In genomic region chr7:89461351-89461750, GRCm38 (mm10) we compare ENCODE assay signal across 16 mouse cellular contexts. TPM values are rescaled to one million over a fixed set of nuclear protein-coding genes. Genes with fewer than 3 reads are reported as not detected.
DNase-seq lines count a peak whose midpoint lies in the region; ATAC-seq and TF ChIP-seq lines count a peak whose summit lies in the region.
"Had no signal": no experiment of that assay in that cellular context is flagged by ENCODE, and none has a peak within 500 bp of the region (broad histone marks: within the 10 kb centered on the region; RNA-seq: fewer than 3 reads in every experiment).

No protein-coding gene starts in this region.

- 75% methylated on average over 3 of the region's 3 CpGs for whole genome bisulfite sequencing in midbrain, embryonic 14.5 days
- WGBS in midbrain, embryonic 15.5 days, result 56% methylated on average over 3 of the region's 3 CpGs
- 20% methylated on average over 3 of the region's 3 CpGs for whole genome bisulfite sequencing in embryonic facial prominence, embryonic 15.5 days
- WGBS in heart, embryonic 14.5 days, result 16% methylated on average over 3 of the region's 3 CpGs
- WGBS in limb, embryonic 14.5 days, result 23% methylated on average over 3 of the region's 3 CpGs
- WGBS in forebrain, postnatal 0 days, result 61% methylated on average over 3 of the region's 3 CpGs

- H3K4me3 ChIP-seq in midbrain, embryonic 14.5 days (replicated peaks; ENCODE audit: low read depth, low read length), result no peak overlapping the region
- H3K4me3 ChIP-seq in midbrain, embryonic 15.5 days, result no peak overlapping the region
- no peak overlapping the region for H3K4me3 ChIP-seq in embryonic facial prominence, embryonic 15.5 days (replicated peaks)
- no peak overlapping the region for H3K4me3 ChIP-seq in heart, embryonic 14.5 days (ENCODE audit: control insufficient read depth in 1 of 2, insufficient read depth in 1 of 2, low read depth in 1 of 2, low read length in 2 of 2)
- no peak overlapping the region for H3K4me3 ChIP-seq in limb, embryonic 14.5 days (replicated peaks; ENCODE audit: low read length)
- no peak overlapping the region for H3K4me3 ChIP-seq in forebrain, postnatal 0 days (ENCODE audit: low read depth, low read length)
- H3K4me3 ChIP-seq: hindbrain, embryonic 13.5 days; limb, embryonic 15.5 days; megakaryocyte, embryonic 14.5 days; myocyte had no signal

- H3K36me3 ChIP-seq in midbrain, embryonic 14.5 days (ENCODE audit: control insufficient read depth, insufficient read depth, low read length), result no peaks in the 10 kb centered on the region
- no peaks in the 10 kb centered on the region for H3K36me3 ChIP-seq in midbrain, embryonic 15.5 days (replicated peaks)
- no peaks in the 10 kb centered on the region for H3K36me3 ChIP-seq in embryonic facial prominence, embryonic 15.5 days
- H3K36me3 ChIP-seq in heart, embryonic 14.5 days (ENCODE audit: control insufficient read depth, insufficient read depth, low read length), result no peaks in the 10 kb centered on the region
- H3K36me3 ChIP-seq in limb, embryonic 14.5 days (ENCODE audit: control insufficient read depth, insufficient read depth, low read length), result no peaks in the 10 kb centered on the region
- H3K36me3 ChIP-seq in forebrain, postnatal 0 days (ENCODE audit: insufficient read depth), result no peaks in the 10 kb centered on the region
- H3K36me3 ChIP-seq: hindbrain, embryonic 13.5 days; limb, embryonic 15.5 days had no signal

- no peak for TF ChIP-seq POLR2A in limb, embryonic 14.5 days (IDR thresholded peaks at IDR 0.05; ENCODE audit: borderline replicate concordance, extremely low read depth, insufficient read depth, insufficient read length)

- no peaks in the 10 kb centered on the region for H3K4me1 ChIP-seq in midbrain, embryonic 14.5 days (ENCODE audit: control insufficient read depth, insufficient read depth, low read length)
- H3K4me1 ChIP-seq in midbrain, embryonic 15.5 days, result no peaks in the 10 kb centered on the region
- H3K4me1 ChIP-seq in embryonic facial prominence, embryonic 15.5 days, result peaks cover 23% of the 10 kb centered on the region; the same call in 1 of the 2 replicates
- peaks cover 13 to 29% of the 10 kb centered on the region in 2 experiments for H3K4me1 ChIP-seq in heart, embryonic 14.5 days (ENCODE audit: control insufficient read depth in 2 of 2, insufficient read depth in 2 of 2, low read length in 2 of 2)
- H3K4me1 ChIP-seq in limb, embryonic 14.5 days (ENCODE audit: control insufficient read depth, insufficient read depth, low read length), result peaks cover 35% of the 10 kb centered on the region
- no peaks in the 10 kb centered on the region for H3K4me1 ChIP-seq in forebrain, postnatal 0 days (ENCODE audit: insufficient read depth)
- H3K4me1 ChIP-seq: megakaryocyte, embryonic 14.5 days had no signal

- intact Hi-C loops in gastrocnemius, postnatal 14 days (cut with DNase I; ENCODE audit: low total_unique reads), result no loop called here

- no peak overlapping the region for H3K9ac ChIP-seq in midbrain, embryonic 14.5 days (replicated peaks; ENCODE audit: low read length)
- no peak overlapping the region for H3K9ac ChIP-seq in midbrain, embryonic 15.5 days
- H3K9ac ChIP-seq in embryonic facial prominence, embryonic 15.5 days, result no peak overlapping the region
- H3K9ac ChIP-seq in heart, embryonic 14.5 days (ENCODE audit: low read length), result no peak overlapping the region
- no peak overlapping the region for H3K9ac ChIP-seq in limb, embryonic 14.5 days (ENCODE audit: low read depth, low read length, severe bottlenecking)
- no peak overlapping the region for H3K9ac ChIP-seq in forebrain, postnatal 0 days
- H3K9ac ChIP-seq: hindbrain, embryonic 13.5 days; limb, embryonic 15.5 days; lung, embryonic 14.5 days had no signal

- ATAC-seq in midbrain, embryonic 14.5 days (ENCODE audit: low FRiP score, low TSS enrichment), result no peak
- ATAC-seq in midbrain, embryonic 15.5 days (replicated peaks), result no peak
- 0 out of 2 replicates have a peak, but pooled peaks have one; percentile 47 for ATAC-seq in embryonic facial prominence, embryonic 15.5 days (ENCODE audit: insufficient number of reproducible peaks, low FRiP score, low TSS enrichment, low read depth)
- peak; percentile 77; the same call in 1 of the 2 replicates for ATAC-seq in heart, embryonic 14.5 days (ENCODE audit: insufficient number of reproducible peaks, insufficient read depth, low FRiP score, low read depth)
- ATAC-seq in limb, embryonic 14.5 days (ENCODE audit: low FRiP score, low read depth), result peak; percentile 68; the same call in 1 of the 2 replicates
- ATAC-seq in forebrain, postnatal 0 days, result no peak
- ATAC-seq: intestine, embryonic 16.5 days had no signal

- DNase-seq in midbrain, embryonic 14.5 days, result peak; percentile 4
- peak; percentile 65 for DNase-seq in limb, embryonic 14.5 days (ENCODE audit: low spot score)
- no peak for DNase-seq in forebrain, postnatal 0 days
- DNase-seq in gastrocnemius, postnatal 14 days, result no peak
- DNase-seq: cerebellum, adult 11-12 months; kidney, postnatal 36 days; lung, embryonic 14.5 days; thymus, postnatal 25 days had no signal

- H3K4me2 ChIP-seq in midbrain, embryonic 14.5 days (ENCODE audit: low read length), result no peak overlapping the region
- no peak overlapping the region for H3K4me2 ChIP-seq in midbrain, embryonic 15.5 days
- no peak overlapping the region for H3K4me2 ChIP-seq in embryonic facial prominence, embryonic 15.5 days (replicated peaks)
- H3K4me2 ChIP-seq in heart, embryonic 14.5 days (ENCODE audit: low read length), result peak overlapping the region; percentile 7; the same call in 1 of the 2 replicates
- H3K4me2 ChIP-seq in limb, embryonic 14.5 days (replicated peaks; ENCODE audit: low read depth, low read length, severe bottlenecking), result no peak overlapping the region
- H3K4me2 ChIP-seq in forebrain, postnatal 0 days (ENCODE audit: low read depth), result no peak overlapping the region
- H3K4me2 ChIP-seq: hindbrain, embryonic 13.5 days; limb, embryonic 15.5 days; lung, embryonic 14.5 days had no signal

- no peak for TF ChIP-seq CTCF in forebrain, postnatal 0 days (IDR thresholded peaks at IDR 0.05; ENCODE audit: low read depth)

- no peaks in the 10 kb centered on the region for H3K9me3 ChIP-seq in midbrain, embryonic 14.5 days (ENCODE audit: control insufficient read depth, low read length)
- no peaks in the 10 kb centered on the region for H3K9me3 ChIP-seq in midbrain, embryonic 15.5 days
- no peaks in the 10 kb centered on the region for H3K9me3 ChIP-seq in embryonic facial prominence, embryonic 15.5 days (replicated peaks)
- no peaks in the 10 kb centered on the region for H3K9me3 ChIP-seq in heart, embryonic 14.5 days (ENCODE audit: control insufficient read depth, low read length)
- H3K9me3 ChIP-seq in limb, embryonic 14.5 days (ENCODE audit: control insufficient read depth, low read length), result no peaks in the 10 kb centered on the region
- no peaks in the 10 kb centered on the region for H3K9me3 ChIP-seq in forebrain, postnatal 0 days (ENCODE audit: low read length)
- H3K9me3 ChIP-seq: hindbrain, embryonic 13.5 days; limb, embryonic 15.5 days; megakaryocyte, embryonic 14.5 days had no signal

- no peak overlapping the region for H3K27ac ChIP-seq in midbrain, embryonic 14.5 days (replicated peaks; ENCODE audit: low read depth, low read length)
- no peak overlapping the region for H3K27ac ChIP-seq in midbrain, embryonic 15.5 days
- H3K27ac ChIP-seq in embryonic facial prominence, embryonic 15.5 days (replicated peaks), result no peak overlapping the region
- peak overlapping the region; percentile 60 to 70 for H3K27ac ChIP-seq in heart, embryonic 14.5 days (replicated peaks in 1 of 2; ENCODE audit: control insufficient read depth in 1 of 2, insufficient read depth in 1 of 2, low read depth in 2 of 2, low read length in 2 of 2)
- no peak overlapping the region for H3K27ac ChIP-seq in limb, embryonic 14.5 days (replicated peaks; ENCODE audit: low read depth, low read length)
- H3K27ac ChIP-seq in forebrain, postnatal 0 days (ENCODE audit: low read depth, low read length), result no peak overlapping the region
- H3K27ac ChIP-seq: hindbrain, embryonic 13.5 days had no signal

- H3K27me3 ChIP-seq in midbrain, embryonic 14.5 days (ENCODE audit: control insufficient read depth, insufficient read depth, low read length), result no peaks in the 10 kb centered on the region
- H3K27me3 ChIP-seq in midbrain, embryonic 15.5 days (replicated peaks), result no peaks in the 10 kb centered on the region
- H3K27me3 ChIP-seq in embryonic facial prominence, embryonic 15.5 days, result no peaks in the 10 kb centered on the region
- no peaks in the 10 kb centered on the region for H3K27me3 ChIP-seq in heart, embryonic 14.5 days (ENCODE audit: control insufficient read depth, insufficient read depth, low read length)
- H3K27me3 ChIP-seq in limb, embryonic 14.5 days (ENCODE audit: control insufficient read depth, insufficient read depth, low read length), result no peaks in the 10 kb centered on the region
- H3K27me3 ChIP-seq in forebrain, postnatal 0 days (ENCODE audit: insufficient read depth, low read length), result no peaks in the 10 kb centered on the region
- H3K27me3 ChIP-seq: hindbrain, embryonic 13.5 days; limb, embryonic 15.5 days; megakaryocyte, embryonic 14.5 days had no signal

RNA-seq across cellular contexts. Expression of gene Fzd4, which starts 57.2 kb away (rescaled TPM):
- polyA plus RNA-seq in midbrain, embryonic 14.5 days (2014; fragmentation: Nextera tagmentation; extraction: Ambion mirVana), result 1.4 and 2.6 TPM in 2 replicates
- 1.6 and 1.7 TPM in 2 replicates for polyA plus RNA-seq in midbrain, embryonic 15.5 days (2015; fragmentation: Nextera tagmentation; extraction: Ambion mirVana)
- polyA plus RNA-seq in embryonic facial prominence, embryonic 15.5 days (2015; fragmentation: Nextera tagmentation; extraction: Ambion mirVana), result 8.9 and 9.9 TPM in 2 replicates
- 12.7 and 13.2 TPM in 2 replicates for polyA plus RNA-seq in heart, embryonic 14.5 days (2014; fragmentation: Nextera tagmentation; extraction: Ambion mirVana)
- 23.4 and 23.6 TPM in 2 replicates for polyA plus RNA-seq in limb, embryonic 14.5 days (2012; rRNA removed)
- 20.2 and 22.6 TPM in 2 replicates for polyA plus RNA-seq in limb, embryonic 14.5 days (2014; fragmentation: Nextera tagmentation; extraction: Ambion mirVana)
- 3.1 and 3.8 TPM in 2 replicates for total RNA-seq in forebrain, postnatal 0 days (2014; rRNA removed)
- 1.3 and 1.5 TPM in 2 replicates for polyA plus RNA-seq in forebrain, postnatal 0 days (2015; fragmentation: Nextera tagmentation; extraction: Ambion mirVana)
- 10 to 100 TPM; 28.6 to 37.6 TPM for total RNA-seq in gastrocnemius, postnatal 14 days (2021)

RNA-seq across cellular contexts. Expression of gene Tmem135, which starts 57.3 kb away (rescaled TPM):
- 24.0 and 26.4 TPM in 2 replicates for polyA plus RNA-seq in midbrain, embryonic 14.5 days (2014; fragmentation: Nextera tagmentation; extraction: Ambion mirVana)
- polyA plus RNA-seq in midbrain, embryonic 15.5 days (2015; fragmentation: Nextera tagmentation; extraction: Ambion mirVana), result 28.0 and 32.8 TPM in 2 replicates
- 19.1 and 25.2 TPM in 2 replicates for polyA plus RNA-seq in embryonic facial prominence, embryonic 15.5 days (2015; fragmentation: Nextera tagmentation; extraction: Ambion mirVana)
- 28.4 and 29.4 TPM in 2 replicates for polyA plus RNA-seq in heart, embryonic 14.5 days (2014; fragmentation: Nextera tagmentation; extraction: Ambion mirVana)
- 12.4 and 18.8 TPM in 2 replicates for polyA plus RNA-seq in limb, embryonic 14.5 days (2012; rRNA removed)
- 18.6 and 21.7 TPM in 2 replicates for polyA plus RNA-seq in limb, embryonic 14.5 days (2014; fragmentation: Nextera tagmentation; extraction: Ambion mirVana)
- total RNA-seq in forebrain, postnatal 0 days (2014; rRNA removed), result 19.2 and 23.2 TPM in 2 replicates
- 20.0 and 27.9 TPM in 2 replicates for polyA plus RNA-seq in forebrain, postnatal 0 days (2015; fragmentation: Nextera tagmentation; extraction: Ambion mirVana)
- total RNA-seq in gastrocnemius, postnatal 14 days (2021), result 10 to 100 TPM; 20.0 to 21.1 TPM

Comparison
In these comparisons a context has a peak if more than half of its experiments do, and no peak if none do; other contexts are left out.
1. ATAC-seq: peak in embryonic facial prominence, embryonic 15.5 days (single experiment), heart, embryonic 14.5 days (single experiment) and limb, embryonic 14.5 days (single experiment); none in midbrain, embryonic 14.5 days (single experiment), midbrain, embryonic 15.5 days (single experiment) and forebrain, postnatal 0 days (single experiment).
2. DNase-seq: peak in midbrain, embryonic 14.5 days (single experiment) and limb, embryonic 14.5 days (single experiment); none in forebrain, postnatal 0 days (single experiment) and gastrocnemius, postnatal 14 days (single experiment).
3. H3K27ac ChIP-seq: peak in heart, embryonic 14.5 days (2 of 2); none in midbrain, embryonic 14.5 days (single experiment), midbrain, embryonic 15.5 days (single experiment), embryonic facial prominence, embryonic 15.5 days (single experiment), limb, embryonic 14.5 days (single experiment) and forebrain, postnatal 0 days (single experiment).